In genomic region chr13:48869600-48869949, GRCm38 (mm10) we compare ENCODE assay signal across 7 mouse cellular contexts. TPM values are rescaled to one million over a fixed set of nuclear protein-coding genes. Genes with fewer than 3 reads are reported as not detected.
DNase-seq lines count a peak whose midpoint lies in the region; ATAC-seq lines count a peak whose summit lies in the region.

No protein-coding gene starts in this region.

- DNase-seq in urinary bladder, postnatal 14 days (ENCODE audit: low spot score): peak; percentile 52
- no peak for DNase-seq in urinary bladder, postnatal 25 days (ENCODE audit: low spot score)
- DNase-seq in limb, embryonic 10.5 days (ENCODE audit: low spot score): no peak
- no peak for DNase-seq in left cerebral cortex, adult 8-10 months (ENCODE audit: low spot score in 2 of 2)
- DNase-seq in cerebellum, postnatal 4 days (ENCODE audit: low spot score in 2 of 2): no peak

- 0 out of 2 replicates have a peak, but pooled peaks cover 7% of the 10 kb centered on the region for H3K36me3 ChIP-seq in limb, embryonic 10.5 days
- no peaks in the 10 kb centered on the region for H3K36me3 ChIP-seq in neural tube, embryonic 12.5 days

- H3K4me1 ChIP-seq in limb, embryonic 10.5 days: peaks cover 58% of the 10 kb centered on the region
- peaks cover 27% of the 10 kb centered on the region for H3K4me1 ChIP-seq in neural tube, embryonic 12.5 days

- peak overlapping the region; percentile 98 for H3K9ac ChIP-seq in neural tube, embryonic 12.5 days

- peak overlapping the region; percentile 99 for H3K27ac ChIP-seq in limb, embryonic 10.5 days
- H3K27ac ChIP-seq in neural tube, embryonic 12.5 days: no peak overlapping the region

- H3K9me3 ChIP-seq in limb, embryonic 10.5 days (replicated peaks): no peaks in the 10 kb centered on the region
- H3K9me3 ChIP-seq in neural tube, embryonic 12.5 days: no peaks in the 10 kb centered on the region

- H3K4me3 ChIP-seq in limb, embryonic 10.5 days: peak overlapping the region; percentile 95
- H3K4me3 ChIP-seq in neural tube, embryonic 12.5 days: peak overlapping the region; percentile 99

- peak overlapping the region; percentile 92 for H3K4me2 ChIP-seq in neural tube, embryonic 12.5 days (replicated peaks)

- H3K27me3 ChIP-seq in limb, embryonic 10.5 days (ENCODE audit: low read depth, poor library complexity, severe bottlenecking): no peaks in the 10 kb centered on the region
- no peaks in the 10 kb centered on the region for H3K27me3 ChIP-seq in neural tube, embryonic 12.5 days (replicated peaks)

- WGBS in limb, embryonic 10.5 days: 20% methylated on average over 5 of the region's 5 CpGs
- WGBS in neural tube, embryonic 12.5 days: 12% methylated on average over 5 of the region's 5 CpGs

- peak; percentile 27 for ATAC-seq in erythroid progenitor cell, adult 5-6 weeks (replicated peaks; ENCODE audit: low FRiP score, poor library complexity, severe bottlenecking)
- ATAC-seq in neural tube, embryonic 12.5 days (ENCODE audit: low FRiP score, low read depth): peak; percentile 8; the same call in 1 of the 2 replicates

RNA-seq across cellular contexts. Expression of gene Phf2, which starts 1.3 kb away (rescaled TPM):
- 14.8 and 28.5 TPM in 2 replicates for total RNA-seq in erythroid progenitor cell, adult 5-6 weeks (2015; ENCODE audit: low replicate concordance)
- 14.9 and 15.9 TPM in 2 replicates for total RNA-seq in erythroid progenitor cell, adult 5-6 weeks (2017; ENCODE audit: low replicate concordance)
- polyA plus RNA-seq in limb, embryonic 10.5 days (2016; fragmentation: Nextera tagmentation; extraction: Ambion mirVana): 6.6 and 8.2 TPM in 2 replicates
- 9.6 and 10.9 TPM in 2 replicates for polyA plus RNA-seq in neural tube, embryonic 12.5 days (2016; fragmentation: Nextera tagmentation; extraction: Ambion mirVana)
- 10 to 100 TPM; 33.9 to 36.4 (median 34.3) TPM for total RNA-seq in left cerebral cortex, adult 8-10 months (2022)
